Mouse (Mus musculus) gastrocnemius, adult 2 months (tissue): ENCODE measurements around the gene Reln. TPM values are rescaled to one million over a fixed set of nuclear protein-coding genes. Genes with fewer than 3 reads are reported as not detected.

ENCODE experiments used
- DNase-seq: peaks from one replicate; pipeline ENCODE4 v3.0.0; 2022
- H3K27ac ChIP-seq: fragments of 200-600 bp; 2 replicates; pipeline ENCODE4 v1.8.1; 2022; ENCODE audit warnings: mild to moderate bottlenecking
- H3K4me3 ChIP-seq: fragments of 200-600 bp; 2 replicates; pipeline ENCODE4 v1.8.1; 2022; ENCODE audit warnings: mild to moderate bottlenecking, moderate library complexity
- CTCF ChIP-seq: fragments of 200-600 bp; IDR thresholded peaks from 2 replicates; pipeline ENCODE4 v1.8.1; 2022; ENCODE audit warnings: antibody characterized with exemption, mild to moderate bottlenecking, moderate library complexity
- intact Hi-C: fragments of 180-260 bp; cut with DNase I; formaldehyde crosslinking; loops from one replicate; pipeline ENCODE4 v1.15.1; 2025
- long read RNA-seq, 2 experiments: library from polyadenylated mRNA; stranded (forward); transcript quantifications; one replicate each; pipeline ENCODE4 v2.0.0; 2021
- total RNA-seq, 2 experiments: library from RNA; stranded (reverse); gene quantifications; 2 replicates each; pipeline ENCODE4 v1.2.3; 2021

Gene Reln
- 1 to 10 TPM; 1.8 to 2.8 TPM for total RNA-seq
- long read RNA-seq, experiment 1: 0 reads
- long read RNA-seq, experiment 2: 0 reads

GRCm38 (mm10) chr5:22344556-22344975 is at the start of gene Reln:
Reln (minus strand) TSS chr5:22344702.
- peak; percentile 29 for DNase-seq
- intact Hi-C loops: no loop called here
- Histone ChIP-seq H3K27ac (no peak within 1 kb of the TSS), H3K4me3 (peak within 1 kb of the TSS; percentile 72)
- no peak for TF ChIP-seq CTCF

- TF ChIP-seq CTCF: no peak
- intact Hi-C loops: no loop called here
- H3K27ac ChIP-seq: no peak overlapping the region
- no peak for DNase-seq
- H3K4me3 ChIP-seq: no peak overlapping the region
Measured at GRCm38 (mm10) chr5:22388502-22388901, 44.0 kb upstream of the Reln start.

GRCm38 (mm10) chr5:22360510-22360909 is 16.0 kb upstream of the Reln start:
- H3K4me3 ChIP-seq: no peak overlapping the region
- no peak for TF ChIP-seq CTCF
- no peak overlapping the region for H3K27ac ChIP-seq
- intact Hi-C loops: no loop called here
- DNase-seq: no peak

- no peak for TF ChIP-seq CTCF
- intact Hi-C loops: no loop called here
- no peak overlapping the region for H3K4me3 ChIP-seq
- H3K27ac ChIP-seq: no peak overlapping the region
- no peak for DNase-seq
Measured at GRCm38 (mm10) chr5:22348412-22348811, 3.9 kb upstream of the Reln start.

GRCm38 (mm10) chr5:22347732-22348131 is 3.2 kb upstream of the Reln start:
- DNase-seq: no peak
- no peak overlapping the region for H3K4me3 ChIP-seq
- intact Hi-C loops: no loop called here
- TF ChIP-seq CTCF: no peak
- H3K27ac ChIP-seq: no peak overlapping the region

- no peak for DNase-seq
- intact Hi-C loops: no loop called here
- H3K4me3 ChIP-seq: no peak overlapping the region
- no peak overlapping the region for H3K27ac ChIP-seq
- no peak for TF ChIP-seq CTCF
Measured at GRCm38 (mm10) chr5:22345894-22346635, 1.6 kb upstream of the Reln start.

GRCm38 (mm10) chr5:22344976-22345651 is 612 bp upstream of the Reln start:
- no peak overlapping the region for H3K27ac ChIP-seq
- TF ChIP-seq CTCF: no peak
- no peak for DNase-seq
- H3K4me3 ChIP-seq: peak overlapping the region; percentile 72
- intact Hi-C loops: no loop called here

- H3K4me3 ChIP-seq: peak overlapping the region; percentile 72
- H3K27ac ChIP-seq: no peak overlapping the region
- TF ChIP-seq CTCF: no peak
- peak; percentile 25 for DNase-seq
- intact Hi-C loops: no loop called here
Measured at GRCm38 (mm10) chr5:22343843-22344555, 503 bp downstream of the Reln start.

- intact Hi-C loops: no loop called here
- H3K4me3 ChIP-seq: peak overlapping the region; percentile 72
- DNase-seq: no peak
- no peak overlapping the region for H3K27ac ChIP-seq
- TF ChIP-seq CTCF: no peak
Measured at GRCm38 (mm10) chr5:22343536-22343842, 1.0 kb downstream of the Reln start.

GRCm38 (mm10) chr5:22342461-22342860 is 2.0 kb downstream of the Reln start:
- Histone ChIP-seq H3K4me3 (no peak overlapping the region), H3K27ac (no peak overlapping the region)
- intact Hi-C loops: no loop called here

GRCm38 (mm10) chr5:22340991-22341390 is 3.5 kb downstream of the Reln start:
- no peak for DNase-seq
- Histone ChIP-seq H3K4me3 (no peak overlapping the region), H3K27ac (no peak overlapping the region)
- TF ChIP-seq CTCF: no peak
- intact Hi-C loops: no loop called here

More at GRCm38 (mm10) chr5:22342461-22342860, 2.0 kb downstream of the Reln start:
- no peak for DNase-seq
- no peak for TF ChIP-seq CTCF

GRCm38 (mm10) chr5:22335408-22335807 is 9.1 kb downstream of the Reln start:
- no peak for DNase-seq
- no peak for TF ChIP-seq CTCF
- Histone ChIP-seq H3K27ac (no peak overlapping the region), H3K4me3 (no peak overlapping the region)
- intact Hi-C loops: no loop called here

- DNase-seq: no peak
- intact Hi-C loops: no loop called here
- no peak for TF ChIP-seq CTCF
- Histone ChIP-seq H3K4me3 (no peak overlapping the region), H3K27ac (no peak overlapping the region)
Measured at GRCm38 (mm10) chr5:22330802-22331201, 13.7 kb downstream of the Reln start.
